Mouse (Mus musculus): ENCODE data around the gene 1700016H13Rik.
A peak's percentile ranks its signal among the peaks of the same experiment; 100 is the strongest.

1700016H13Rik gene

GRCm38 (mm10) chr5:103673611-103674010 lies 17.8 kb upstream of the 1700016H13Rik start:
- DNase-seq (ENCODE audit: low spot score), result no peak

GRCm38 (mm10) chr5:103671858-103672257 lies 16.0 kb upstream of the 1700016H13Rik start:
- no peak for DNase-seq (ENCODE audit: low spot score)

DNA sequence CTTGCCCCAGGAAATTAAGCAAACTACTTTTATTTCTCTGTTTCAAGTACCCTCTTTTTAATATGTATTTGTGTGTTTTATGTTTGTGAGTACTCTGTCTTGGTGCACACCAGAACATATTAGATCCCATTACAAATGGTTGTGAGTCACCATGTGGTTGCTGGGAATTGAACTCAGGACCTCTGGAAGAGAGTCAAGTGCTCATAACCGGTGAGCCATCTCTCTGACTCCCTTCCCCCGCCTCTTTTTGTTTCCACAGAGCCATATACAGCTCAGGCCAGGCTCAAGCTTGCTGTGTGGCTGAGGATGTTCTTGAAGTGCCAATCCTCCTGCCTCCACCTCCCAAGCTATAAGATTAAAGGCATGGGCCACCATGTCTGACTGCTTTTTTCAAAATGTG lies 10.1 kb upstream of the 1700016H13Rik start:
- no peak for DNase-seq (ENCODE audit: low spot score)

GRCm38 (mm10) chr5:103664932-103665331 lies 9.1 kb upstream of the 1700016H13Rik start:
- no peak for DNase-seq (ENCODE audit: low spot score)

DNA sequence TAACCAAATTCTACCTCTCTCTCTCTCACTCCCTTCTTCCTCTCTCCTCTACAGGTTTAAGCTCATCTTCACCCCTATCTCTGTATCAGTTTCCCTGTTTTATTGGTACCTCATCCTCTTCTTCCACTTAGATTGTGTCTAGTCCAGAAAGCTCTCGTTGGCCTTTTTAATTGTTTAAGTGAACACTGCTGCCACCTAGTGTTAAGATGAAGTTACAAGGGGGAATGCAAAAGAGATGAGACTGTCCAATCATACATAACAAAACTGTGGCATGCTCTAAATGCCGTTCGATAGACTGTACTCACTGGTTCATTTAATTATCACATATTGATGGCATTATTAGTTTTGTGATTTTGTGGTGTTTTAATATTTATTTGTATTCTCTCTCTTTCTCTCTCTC lies 3.8 kb upstream of the 1700016H13Rik start:
- DNase-seq (ENCODE audit: low spot score), result peak; percentile 42

- peak; percentile 14 for DNase-seq (ENCODE audit: low spot score)
Observed at GRCm38 (mm10) chr5:103658921-103659320, 3.1 kb upstream of the 1700016H13Rik start.

- DNase-seq (ENCODE audit: low spot score), result no peak
Observed at GRCm38 (mm10) chr5:103654780-103655179, 1.0 kb downstream of the 1700016H13Rik start.

DNA sequence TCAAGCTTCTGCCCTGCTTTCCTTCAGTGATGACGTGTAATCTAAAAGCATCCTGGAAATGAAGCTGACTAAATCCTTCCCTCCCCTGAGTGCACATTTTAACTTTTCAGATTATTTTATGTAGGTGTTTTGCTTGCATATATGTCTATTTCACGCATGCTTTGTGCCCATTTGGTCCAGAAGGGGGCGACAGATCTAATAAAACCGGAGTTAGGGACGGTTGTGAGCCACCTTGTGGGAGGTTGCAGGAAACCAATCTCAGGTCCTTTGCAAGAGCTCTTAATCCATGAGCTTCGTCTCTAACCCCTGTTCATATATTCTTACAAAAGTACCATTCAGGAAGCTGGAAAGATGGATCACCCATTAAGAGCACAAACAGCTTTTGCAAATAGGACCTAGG lies 1.6 kb downstream of the 1700016H13Rik start:
- no peak for DNase-seq (ENCODE audit: low spot score)

DNA sequence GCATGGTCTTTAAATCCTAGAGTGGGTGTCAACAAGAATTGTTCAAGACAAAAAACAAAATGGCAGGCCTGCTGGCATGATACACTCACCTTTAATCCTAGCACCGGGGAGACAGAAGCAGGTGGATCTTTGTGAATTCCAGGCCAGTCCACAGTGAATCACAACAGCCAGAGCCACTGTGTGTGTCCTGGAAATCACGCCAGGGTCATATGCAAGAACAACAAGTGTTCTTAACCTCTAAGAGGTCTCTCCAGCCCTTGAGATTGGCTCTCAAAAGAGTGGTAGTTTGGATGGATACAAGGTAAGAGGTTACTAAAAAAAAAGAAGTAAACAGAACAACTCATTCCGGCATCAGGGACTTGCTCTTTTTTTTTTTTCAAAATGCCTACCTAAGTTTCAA lies 8.5 kb downstream of the 1700016H13Rik start:
- DNase-seq (ENCODE audit: low spot score), result no peak

GRCm38 (mm10) chr5:103644167-103644566 lies 11.6 kb downstream of the 1700016H13Rik start:
- no peak for DNase-seq (ENCODE audit: low spot score)

DNA sequence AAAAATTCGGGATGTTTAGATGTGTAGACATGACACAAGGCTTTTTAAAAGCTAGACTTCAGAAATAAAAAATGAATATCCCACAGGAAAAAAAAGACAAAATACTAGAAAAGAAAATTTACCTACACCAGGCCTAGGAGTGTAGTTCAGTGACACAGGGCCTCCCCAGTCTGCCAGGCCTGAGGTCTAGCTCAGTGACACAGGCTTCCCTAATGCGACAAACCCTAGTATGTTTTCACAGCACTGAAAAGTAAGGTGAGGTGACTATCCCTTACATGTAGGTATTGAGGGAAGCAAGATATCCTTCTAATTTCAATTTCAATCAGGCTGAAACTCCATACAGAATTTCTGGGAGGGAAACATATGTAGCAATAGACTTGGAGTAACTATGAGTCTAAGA lies 18.6 kb downstream of the 1700016H13Rik start:
- DNase-seq (ENCODE audit: low spot score), result no peak

- DNase-seq (ENCODE audit: low spot score), result no peak
Observed at GRCm38 (mm10) chr5:103629854-103630580, 25.8 kb downstream of the 1700016H13Rik start.

GRCm38 (mm10) chr5:103629111-103629764 lies 26.6 kb downstream of the 1700016H13Rik start, which contains the start of gene Slc10a6:
Gene Slc10a6 (minus strand): TSS chr5:103629403.
- peak; percentile 76 for DNase-seq (ENCODE audit: low spot score)

- no peak for DNase-seq (ENCODE audit: low spot score)
Observed at GRCm38 (mm10) chr5:103628499-103628898, 27.3 kb downstream of the 1700016H13Rik start.

GRCm38 (mm10) chr5:103624831-103625230 lies 31.0 kb downstream of the 1700016H13Rik start:
- no peak for DNase-seq (ENCODE audit: low spot score)

DNA sequence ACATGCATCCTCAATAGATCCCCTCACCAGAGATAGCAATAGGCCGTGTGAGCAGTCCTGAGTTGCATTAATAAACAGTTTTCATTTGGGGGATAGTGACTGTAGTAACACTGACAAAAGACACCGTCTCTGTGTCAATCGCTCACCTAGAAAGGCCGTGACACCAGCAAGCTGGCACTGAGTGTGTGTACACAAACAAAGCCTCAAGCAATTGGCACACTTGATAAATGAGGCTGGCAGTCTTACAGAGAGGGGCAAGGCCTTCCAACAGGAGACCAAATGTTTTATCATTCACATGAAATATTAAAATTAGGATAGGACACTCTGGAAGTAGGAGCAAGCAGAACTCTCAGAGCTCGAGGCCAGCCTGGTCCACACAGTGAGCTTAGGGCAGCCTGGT lies 33.5 kb downstream of the 1700016H13Rik start:
- no peak for DNase-seq (ENCODE audit: low spot score)

DNA sequence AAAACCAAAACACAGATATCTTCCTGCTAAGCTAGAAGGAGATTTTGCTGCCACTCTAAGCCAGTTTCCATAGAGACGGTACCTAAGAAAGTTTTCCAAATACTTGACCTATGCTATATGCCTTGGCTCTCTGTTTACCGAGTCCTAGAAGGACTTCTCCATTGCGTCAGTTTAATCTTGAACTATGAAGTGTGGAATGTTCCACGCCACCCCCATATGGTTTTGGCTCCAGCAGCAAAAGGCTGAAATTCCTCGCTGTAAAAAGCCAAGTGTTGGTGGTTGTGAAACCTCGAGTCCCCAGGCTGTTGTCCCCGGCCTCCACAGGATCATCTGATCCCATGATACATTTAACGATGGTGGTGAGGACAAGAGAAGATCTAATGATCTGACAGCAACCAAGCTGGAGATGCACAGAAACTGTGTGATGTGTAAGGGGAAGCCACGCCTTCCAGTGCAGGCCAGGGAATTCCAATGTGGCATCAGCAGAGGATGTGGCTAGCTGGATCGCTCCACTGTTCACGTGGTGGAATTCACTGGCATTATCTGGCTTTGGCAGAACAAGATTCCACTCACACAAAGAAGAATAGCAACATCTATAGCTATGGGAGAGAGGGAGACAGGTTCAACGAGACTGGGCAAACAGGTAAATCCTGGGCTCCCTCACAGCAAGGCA lies 35.4 kb downstream of the 1700016H13Rik start:
- DNase-seq (ENCODE audit: low spot score), result no peak

DNA sequence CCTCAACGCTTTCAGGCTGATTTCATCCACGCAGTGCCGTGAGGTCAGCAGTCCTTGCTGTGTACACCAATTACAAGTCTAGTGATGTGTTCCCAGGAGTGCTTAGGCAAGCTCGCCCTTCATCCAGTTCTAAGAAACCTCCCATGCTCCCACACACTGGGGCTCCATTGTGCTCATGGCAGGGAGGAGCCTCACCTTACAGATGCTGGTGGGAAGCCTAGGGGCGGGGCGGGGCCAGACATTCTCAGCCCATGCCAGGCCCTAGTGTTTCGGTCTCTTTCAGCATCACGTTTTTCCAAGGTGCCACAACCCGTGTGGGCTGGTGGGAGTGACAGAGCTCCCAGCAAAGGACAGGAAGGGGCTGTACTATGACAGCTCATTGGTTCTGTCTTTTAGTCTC lies 38.6 kb downstream of the 1700016H13Rik start:
- DNase-seq (ENCODE audit: low spot score), result no peak

DNA sequence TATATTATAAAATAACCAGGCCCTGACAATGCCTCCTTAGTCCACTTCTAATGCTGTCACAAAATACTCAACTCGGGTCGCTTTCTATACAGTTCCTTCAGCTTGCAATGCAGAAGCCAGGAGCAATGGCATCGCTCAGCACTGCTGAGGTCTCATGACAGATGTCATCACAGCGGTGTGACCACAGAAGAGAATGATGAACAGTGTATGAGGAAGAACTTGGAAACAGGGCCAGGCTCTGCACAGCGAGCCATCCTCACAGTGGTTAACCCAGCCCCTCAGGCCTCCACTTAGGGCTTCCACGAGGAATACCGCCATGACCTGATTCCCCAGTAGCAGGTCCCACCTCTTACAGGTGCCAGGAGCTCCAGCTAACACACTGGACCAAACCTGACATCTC lies 41.5 kb downstream of the 1700016H13Rik start:
- DNase-seq (ENCODE audit: low spot score), result no peak

DNA sequence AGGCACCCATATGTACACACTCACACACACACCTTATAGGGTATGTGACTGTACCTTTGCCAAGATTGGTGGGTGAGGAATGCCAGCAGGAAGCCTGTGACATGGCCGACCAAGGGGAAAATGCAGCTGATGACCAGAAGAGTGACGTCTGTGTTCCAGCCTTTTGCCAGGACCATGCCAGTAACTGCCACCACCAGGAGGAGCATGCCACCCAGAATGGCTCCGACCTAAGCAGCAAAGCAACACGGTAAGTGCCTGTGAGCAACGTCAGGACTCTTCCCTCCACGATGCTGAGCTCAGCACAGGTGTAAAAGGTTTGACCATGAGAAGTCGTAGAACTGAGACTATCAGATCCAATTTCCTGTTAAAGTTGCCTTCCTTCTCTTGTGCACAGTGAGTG lies 43.5 kb downstream of the 1700016H13Rik start:
- no peak for DNase-seq (ENCODE audit: low spot score)

- no peak for DNase-seq (ENCODE audit: low spot score)
Observed at GRCm38 (mm10) chr5:103610856-103611472, 44.8 kb downstream of the 1700016H13Rik start.

GRCm38 (mm10) chr5:103610148-103610547 lies 45.7 kb downstream of the 1700016H13Rik start:
- no peak for DNase-seq (ENCODE audit: low spot score)

GRCm38 (mm10) chr5:103605707-103606106 lies 50.1 kb downstream of the 1700016H13Rik start:
- no peak for DNase-seq (ENCODE audit: low spot score)

Measured in layer of hippocampus, adult 11-12 months (tissue).